Mouse (Mus musculus) stomach, postnatal 0 days (tissue): ENCODE results near the gene Elmo1. TPM values are rescaled to one million over a fixed set of nuclear protein-coding genes. Genes with fewer than 3 reads are reported as not detected.

Source experiments
- ATAC-seq: fragments of 200-750 bp; cut with Nextera tagmentation; 2 replicates; pipeline ENCODE4 v1.8.0; 2017; ENCODE audit not compliant: low FRiP score, low TSS enrichment
- DNase-seq: peaks from one replicate; pipeline ENCODE4 v3.0.0-alpha.2; 2016; ENCODE audit warnings: low spot score
- H3K27ac ChIP-seq: fragments of 300-500 bp; sonication (generic); replicated peaks from 2 replicates; pipeline ENCODE4 v1.5.1; 2014; ENCODE audit warnings: mild to moderate bottlenecking, control low read depth
- H3K27me3 ChIP-seq: fragments of 300-500 bp; sonication (generic); 2 replicates; pipeline ENCODE4 v1.6.1; 2014; ENCODE audit warnings: low read length; ENCODE audit not compliant: control insufficient read depth, insufficient read depth
- H3K36me3 ChIP-seq: fragments of 300-500 bp; sonication (generic); 2 replicates; pipeline ENCODE4 v1.6.1; 2014; ENCODE audit warnings: low read length, mixed read lengths; ENCODE audit not compliant: control insufficient read depth, insufficient read depth
- H3K4me1 ChIP-seq: fragments of 300-500 bp; sonication (generic); replicated peaks from 2 replicates; pipeline ENCODE4 v1.6.1; 2014; ENCODE audit warnings: antibody characterized with exemption; ENCODE audit not compliant: control insufficient read depth, insufficient read depth
- H3K4me2 ChIP-seq: fragments of 300-500 bp; sonication (generic); replicated peaks from 2 replicates; pipeline ENCODE4 v1.6.1; 2014; ENCODE audit warnings: low read depth, mild to moderate bottlenecking, control low read depth, moderate library complexity
- H3K4me3 ChIP-seq: fragments of 300-500 bp; sonication (generic); 2 replicates; pipeline ENCODE4 v1.5.1; 2014; ENCODE audit warnings: low read depth, low read length, control low read depth
- H3K9ac ChIP-seq: fragments of 300-500 bp; sonication (generic); 2 replicates; pipeline ENCODE4 v1.6.1; 2014; ENCODE audit warnings: mild to moderate bottlenecking, low read length, control low read depth, mixed read lengths
- H3K9me3 ChIP-seq: fragments of 300-500 bp; sonication (generic); 2 replicates; pipeline ENCODE4 v1.6.1; 2016; ENCODE audit warnings: low read length; ENCODE audit not compliant: control insufficient read depth
- CTCF ChIP-seq: IDR thresholded peaks from 2 replicates; pipeline ENCODE4 v1.5.1; 2016; ENCODE audit warnings: antibody characterized with exemption, low read depth, mild to moderate bottlenecking, moderate library complexity
- EP300 ChIP-seq: optimal IDR thresholded peaks from 2 replicates; pipeline ENCODE3; 2016; ENCODE audit warnings: antibody characterized with exemption
- WGBS: fragments of 180-500 bp; shearing (Covaris S2); extraction: QIAGEN DNeasy Blood & Tissue Kit; methylation state at CpG from one replicate; pipeline ENCODE4 v1.1.7; 2014; 5-methylcytosine and 5-hydroxymethylcytosine counted together
- polyA plus RNA-seq: library from polyadenylated mRNA; unstranded; fragments of >200 nt; fragmentation: Nextera tagmentation; extraction: Ambion mirVana; gene quantifications from 2 replicates; pipeline ENCODE4 v1.2.1, GENCODE M21; 2015

Elmo1 gene
- polyA plus RNA-seq, 1 experiment from 2014 or later, result 5.0 TPM

DNA sequence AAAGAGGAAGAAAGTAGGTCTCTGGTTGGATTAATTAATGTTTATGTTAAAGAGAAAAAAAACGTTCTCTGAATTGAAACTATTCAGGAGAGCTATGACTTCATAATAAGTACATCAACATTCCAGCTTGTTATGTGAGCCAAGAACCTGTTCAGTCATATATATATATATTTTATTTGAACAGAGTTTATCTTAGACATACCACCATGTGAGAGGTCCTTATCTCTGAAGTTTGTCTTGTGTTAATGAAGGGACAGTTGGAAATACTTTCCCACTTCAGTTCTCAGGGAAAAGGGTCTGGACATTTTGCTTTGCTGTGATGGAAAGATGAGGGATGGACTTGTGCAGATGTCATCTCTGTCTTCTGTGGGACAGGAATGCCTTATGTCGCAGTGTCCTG lies 74.4 kb downstream of the Elmo1 start:
- Histone ChIP-seq H3K4me2 (no peak overlapping the region), H3K27me3 (no peaks in the 10 kb centered on the region), H3K4me1 (no peaks in the 10 kb centered on the region), H3K36me3 (no peaks in the 10 kb centered on the region), H3K9ac (no peak overlapping the region), H3K9me3 (no peaks in the 10 kb centered on the region), H3K27ac (no peak overlapping the region), H3K4me3 (no peak overlapping the region)
- WGBS, result 31% methylated on average over 2 of the region's 2 CpGs
- ATAC-seq (no peak), DNase-seq (no peak)
- no peak for TF ChIP-seq CTCF
- no peak for TF ChIP-seq EP300

DNA sequence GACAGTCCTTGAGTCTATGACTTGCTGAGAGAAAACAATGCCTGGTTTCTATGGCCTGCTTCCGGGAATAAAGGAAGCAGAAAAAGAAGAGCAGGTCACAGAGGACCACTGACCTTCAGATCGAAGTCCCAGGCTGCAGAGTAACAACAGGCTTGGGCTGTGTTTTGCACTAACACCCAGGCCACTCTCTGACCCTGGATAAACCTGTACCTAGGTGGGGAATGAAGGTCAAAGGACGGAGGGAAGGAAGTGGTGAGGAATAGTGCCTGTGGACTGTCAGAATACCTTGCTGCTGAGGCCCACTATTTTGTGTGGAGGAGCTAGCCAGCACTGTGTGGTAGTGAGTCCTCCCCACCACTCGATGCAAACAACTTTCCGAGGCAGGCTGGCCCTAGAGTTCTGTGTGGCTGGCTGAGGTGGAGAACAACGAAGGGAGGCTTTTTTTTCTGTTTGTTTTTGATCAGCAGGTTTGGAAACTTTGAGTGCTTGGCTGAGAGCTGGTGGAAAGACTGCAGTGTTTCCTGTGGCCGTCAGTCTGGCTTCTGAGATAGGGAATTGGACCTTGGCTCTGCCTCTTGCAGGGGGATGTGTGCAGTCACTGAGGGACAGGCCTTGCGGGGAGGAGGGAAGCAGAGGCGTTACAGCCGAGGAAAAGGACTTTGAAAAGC lies 83.7 kb downstream of the Elmo1 start:
- Histone ChIP-seq H3K4me3 (no peak overlapping the region), H3K9me3 (no peaks in the 10 kb centered on the region), H3K36me3 (no peaks in the 10 kb centered on the region), H3K4me1 (no peaks in the 10 kb centered on the region), H3K27me3 (no peaks in the 10 kb centered on the region), H3K4me2 (no peak overlapping the region), H3K9ac (no peak overlapping the region), H3K27ac (peak overlapping the region; percentile 77)
- ATAC-seq, result peak; percentile 87
- no peak; the same call in 1 of the 2 replicates for TF ChIP-seq CTCF
- peak; percentile 56 for DNase-seq
- WGBS, result 20% methylated on average over 10 of the region's 10 CpGs

DNA sequence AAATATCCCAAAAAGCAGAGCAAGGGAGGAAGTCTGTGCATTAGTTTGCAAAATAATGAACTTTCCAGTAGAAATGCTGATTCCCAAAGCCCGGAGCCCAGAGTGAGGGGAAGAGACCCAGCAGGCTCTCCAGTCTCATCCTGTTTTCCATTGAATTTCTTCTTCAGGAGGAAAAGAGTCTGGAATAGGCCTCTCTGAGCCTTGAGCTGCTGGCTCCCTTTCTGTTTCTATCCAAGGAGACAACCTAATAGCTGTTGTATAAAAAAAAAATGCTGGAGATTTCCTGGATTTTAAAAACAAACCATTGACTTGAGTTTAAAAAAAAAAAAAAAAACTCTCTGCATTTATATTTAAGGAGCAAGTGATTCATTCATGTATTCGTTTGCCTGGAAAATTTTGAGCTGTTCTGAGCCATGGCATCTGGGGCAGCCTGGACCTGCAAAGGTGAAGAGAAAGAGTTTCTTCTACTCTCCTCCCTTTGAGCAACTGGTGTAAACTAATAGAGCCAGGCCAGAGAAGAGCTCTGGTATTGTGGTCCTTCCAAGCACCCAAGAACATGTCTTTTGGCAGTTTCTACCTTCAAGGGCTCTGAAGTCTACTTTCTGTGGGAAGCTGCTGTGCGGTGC lies 84.4 kb downstream of the Elmo1 start:
- Histone ChIP-seq H3K9ac (no peak overlapping the region), H3K4me3 (no peak overlapping the region), H3K4me2 (no peak overlapping the region), H3K9me3 (no peaks in the 10 kb centered on the region), H3K27me3 (no peaks in the 10 kb centered on the region), H3K4me1 (no peaks in the 10 kb centered on the region), H3K36me3 (no peaks in the 10 kb centered on the region), H3K27ac (peak overlapping the region; percentile 77; the same call in 1 of the 2 replicates)
- no peak for ATAC-seq
- 47% methylated on average over 3 of the region's 3 CpGs for WGBS
- TF ChIP-seq CTCF (no peak), EP300 (no peak)
- DNase-seq, result no peak

DNA sequence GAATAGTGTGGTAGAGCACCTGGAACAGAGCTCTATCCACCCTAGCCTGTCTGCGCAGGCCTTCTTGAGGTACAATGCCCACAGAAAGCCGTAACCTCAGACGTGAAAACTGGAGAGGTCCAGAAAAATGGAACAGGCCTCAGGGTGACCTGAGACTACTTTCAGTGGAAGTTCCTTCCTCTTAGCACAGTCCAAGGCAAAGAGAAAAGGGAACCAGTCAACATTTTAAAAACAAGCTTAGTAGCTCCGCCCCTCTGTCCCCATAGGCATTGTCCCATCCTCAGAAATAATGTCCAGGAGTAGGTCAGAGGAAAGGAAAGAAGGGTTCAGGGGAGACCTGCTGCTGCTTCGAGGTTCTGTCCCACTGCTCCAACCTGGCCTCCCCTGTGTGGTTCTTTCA lies 90.3 kb downstream of the Elmo1 start:
- no peaks in the 10 kb centered on the region for H3K36me3 ChIP-seq
- no peak overlapping the region for H3K4me2 ChIP-seq
- H3K27me3 ChIP-seq, result no peaks in the 10 kb centered on the region
- no peak for TF ChIP-seq EP300
- no peak for TF ChIP-seq CTCF
- peaks cover 7% of the 10 kb centered on the region for H3K4me1 ChIP-seq
- ATAC-seq (no peak), DNase-seq (no peak)
- H3K4me3 ChIP-seq, result no peak overlapping the region
- WGBS, result 86% methylated on average over 5 of the region's 5 CpGs
- H3K9ac ChIP-seq, result no peak overlapping the region
- peak overlapping the region; percentile 19 for H3K27ac ChIP-seq
- no peaks in the 10 kb centered on the region for H3K9me3 ChIP-seq

DNA sequence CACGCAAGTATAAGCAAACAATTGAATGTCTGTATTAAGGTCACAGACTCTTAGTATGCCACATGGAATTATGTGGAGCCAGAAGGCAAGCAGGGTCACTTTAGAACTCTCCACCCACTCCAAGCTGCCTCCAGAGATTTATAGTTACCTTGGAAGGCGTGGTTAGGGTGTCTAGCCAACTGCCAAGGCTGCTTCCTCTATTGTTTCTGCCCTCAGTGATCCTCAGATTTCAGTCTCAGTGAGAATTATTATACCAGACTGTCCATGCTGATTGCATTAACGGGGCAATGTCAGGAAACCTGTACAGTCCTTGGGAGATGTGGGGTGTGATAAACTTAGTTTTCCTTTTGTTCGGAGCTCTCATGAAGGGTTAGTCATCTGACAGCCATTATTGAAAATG lies 90.9 kb downstream of the Elmo1 start:
- ATAC-seq, result peak; percentile 74
- Histone ChIP-seq H3K27ac (peak overlapping the region; percentile 45), H3K9me3 (no peaks in the 10 kb centered on the region), H3K27me3 (no peaks in the 10 kb centered on the region), H3K4me3 (no peak overlapping the region), H3K4me2 (no peak overlapping the region), H3K4me1 (peaks cover 7% of the 10 kb centered on the region), H3K9ac (no peak overlapping the region), H3K36me3 (no peaks in the 10 kb centered on the region)
- DNase-seq, result peak; percentile 18
- WGBS, result 45% methylated on average over 4 of the region's 4 CpGs
- TF ChIP-seq EP300 (no peak), CTCF (no peak)

DNA sequence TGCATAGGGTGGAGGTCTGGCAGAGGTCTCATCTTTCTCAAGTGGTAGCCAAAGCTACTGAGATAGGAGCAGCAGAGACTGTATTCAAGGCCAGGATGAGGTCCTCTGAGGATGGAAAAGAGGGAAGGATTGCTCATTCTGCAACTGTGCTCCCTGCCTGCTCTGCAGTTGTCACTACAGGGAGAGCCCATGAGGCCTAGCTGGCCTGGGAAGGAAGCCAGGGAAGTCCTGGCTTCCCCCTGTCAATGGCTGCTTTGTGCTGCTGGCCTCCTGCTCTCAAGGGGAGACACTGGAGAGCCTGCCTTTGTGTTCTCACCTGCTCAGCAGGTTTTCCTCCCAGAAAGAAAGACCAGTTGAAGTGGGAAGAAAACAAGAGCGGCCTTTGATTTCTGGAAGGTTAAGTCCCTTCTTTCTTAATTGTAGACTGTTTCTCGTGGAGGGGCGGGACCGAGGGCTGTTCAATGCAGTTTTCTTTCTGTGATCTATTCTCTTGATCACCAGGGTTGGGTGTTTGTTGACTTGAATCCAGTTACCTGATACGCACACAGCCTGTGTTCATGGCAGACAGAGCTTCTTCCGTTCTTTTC lies 91.9 kb downstream of the Elmo1 start:
- WGBS, result 59% methylated on average over 6 of the region's 6 CpGs
- no peaks in the 10 kb centered on the region for H3K27me3 ChIP-seq
- ATAC-seq, result peak; percentile 39; the same call in 1 of the 2 replicates
- peaks cover 7% of the 10 kb centered on the region for H3K4me1 ChIP-seq
- H3K4me3 ChIP-seq, result no peak overlapping the region
- DNase-seq, result peak; percentile 49
- no peaks in the 10 kb centered on the region for H3K36me3 ChIP-seq
- no peaks in the 10 kb centered on the region for H3K9me3 ChIP-seq
- no peak overlapping the region for H3K9ac ChIP-seq
- no peak for TF ChIP-seq EP300
- no peak for TF ChIP-seq CTCF
- H3K27ac ChIP-seq, result peak overlapping the region; percentile 65
- H3K4me2 ChIP-seq, result no peak overlapping the region
